Mouse (Mus musculus): Measurements from ENCODE around the gene Tubb4b. TPM values are rescaled to one million over a fixed set of nuclear protein-coding genes. Genes with fewer than 3 reads are reported as not detected.

Gene Tubb4b
- total RNA-seq, 1 experiment: 819 TPM

- Histone ChIP-seq H3K9me3 (ENCODE audit: control insufficient read depth, insufficient read depth, low read depth, low read length) (no peaks in the 10 kb centered on the region), H3K27ac (ENCODE audit: insufficient read depth, low read depth, low read length, poor library complexity, severe bottlenecking) (no peak overlapping the region), H3K36me3 (ENCODE audit: control insufficient read depth, insufficient read depth, low read length, poor library complexity, severe bottlenecking) (no peaks in the 10 kb centered on the region), H3K4me3 (ENCODE audit: insufficient read depth in 1 of 2, low read depth in 1 of 2, low read length in 2 of 2, poor library complexity in 1 of 2, severe bottlenecking in 1 of 2) (no peak overlapping the region), H3K4me1 (ENCODE audit: control insufficient read depth in 2 of 2, insufficient read depth in 2 of 2, low read length in 2 of 2, poor library complexity in 1 of 2) (peaks cover 0 to 7% of the 10 kb centered on the region in 2 experiments; a peak in 1 of 4 replicates), H3K9ac (ENCODE audit: insufficient read depth, low read depth, low read length, poor library complexity, severe bottlenecking) (no peak overlapping the region)
- TF ChIP-seq ZNF384 (IDR thresholded peaks at IDR 0.05; ENCODE audit: low read depth, low read length) (no peak), HCFC1 (IDR thresholded peaks at IDR 0.05; ENCODE audit: borderline replicate concordance, insufficient read depth, low read length) (no peak), MAFK (IDR thresholded peaks at IDR 0.05; ENCODE audit: insufficient read depth, low read depth, low read length) (no peak), CHD2 (IDR thresholded peaks at IDR 0.05; ENCODE audit: low read depth, low read length) (no peak), ZC3H11A (IDR thresholded peaks at IDR 0.05; ENCODE audit: borderline replicate concordance, low read depth, low read length) (no peak)
- DNase-seq (ENCODE audit: low read depth, low spot score): no peak
- in situ Hi-C loops (cut with MboI; ENCODE audit: low sequenced_read_pairs in 2 of 2, unreplicated experiment in 2 of 2): no loop called here
Measured at GRCm38 (mm10) chr2:25174866-25175689, 49.4 kb downstream of the Tubb4b start.

- no peak overlapping the region for H3K4me3 ChIP-seq (ENCODE audit: insufficient read depth in 1 of 2, low read depth in 1 of 2, low read length in 2 of 2, poor library complexity in 1 of 2, severe bottlenecking in 1 of 2)
- no peaks in the 10 kb centered on the region for H3K36me3 ChIP-seq (ENCODE audit: control insufficient read depth, insufficient read depth, low read length, poor library complexity, severe bottlenecking)
- TF ChIP-seq MAFK (IDR thresholded peaks at IDR 0.05; ENCODE audit: insufficient read depth, low read depth, low read length) (no peak), HCFC1 (IDR thresholded peaks at IDR 0.05; ENCODE audit: borderline replicate concordance, insufficient read depth, low read length) (no peak), ZNF384 (IDR thresholded peaks at IDR 0.05; ENCODE audit: low read depth, low read length) (no peak), CHD2 (IDR thresholded peaks at IDR 0.05; ENCODE audit: low read depth, low read length) (no peak), ZC3H11A (IDR thresholded peaks at IDR 0.05; ENCODE audit: borderline replicate concordance, low read depth, low read length) (no peak)
- H3K4me1 ChIP-seq (ENCODE audit: control insufficient read depth in 2 of 2, insufficient read depth in 2 of 2, low read length in 2 of 2, poor library complexity in 1 of 2): peaks cover 2 to 13% of the 10 kb centered on the region in 2 experiments; a peak in 3 of 4 replicates
- no peaks in the 10 kb centered on the region for H3K9me3 ChIP-seq (ENCODE audit: control insufficient read depth, insufficient read depth, low read depth, low read length)
- in situ Hi-C loops (cut with MboI; ENCODE audit: low sequenced_read_pairs in 2 of 2, unreplicated experiment in 2 of 2): no loop called here
- H3K27ac ChIP-seq (ENCODE audit: insufficient read depth, low read depth, low read length, poor library complexity, severe bottlenecking): no peak overlapping the region
- no peak overlapping the region for H3K9ac ChIP-seq (ENCODE audit: insufficient read depth, low read depth, low read length, poor library complexity, severe bottlenecking)
- no peak for DNase-seq (ENCODE audit: low read depth, low spot score)
Measured at GRCm38 (mm10) chr2:25173821-25174220, 50.7 kb downstream of the Tubb4b start.

- TF ChIP-seq ZNF384 (IDR thresholded peaks at IDR 0.05; ENCODE audit: low read depth, low read length): no peak
- TF ChIP-seq ZC3H11A (IDR thresholded peaks at IDR 0.05; ENCODE audit: borderline replicate concordance, low read depth, low read length): no peak
- TF ChIP-seq CHD2 (IDR thresholded peaks at IDR 0.05; ENCODE audit: low read depth, low read length): no peak
- 0 out of 2 replicates have a peak, but pooled peaks have one; percentile 20 for TF ChIP-seq MAFK (IDR thresholded peaks at IDR 0.05; ENCODE audit: insufficient read depth, low read depth, low read length)
- no peak overlapping the region for H3K4me3 ChIP-seq (ENCODE audit: insufficient read depth in 1 of 2, low read depth in 1 of 2, low read length in 2 of 2, poor library complexity in 1 of 2, severe bottlenecking in 1 of 2)
- DNase-seq (ENCODE audit: low read depth, low spot score): no peak
- no peaks in the 10 kb centered on the region for H3K9me3 ChIP-seq (ENCODE audit: control insufficient read depth, insufficient read depth, low read depth, low read length)
- no peaks in the 10 kb centered on the region for H3K36me3 ChIP-seq (ENCODE audit: control insufficient read depth, insufficient read depth, low read length, poor library complexity, severe bottlenecking)
- in situ Hi-C loops (cut with MboI; ENCODE audit: low sequenced_read_pairs in 2 of 2, unreplicated experiment in 2 of 2): no loop called here
- H3K27ac ChIP-seq (ENCODE audit: insufficient read depth, low read depth, low read length, poor library complexity, severe bottlenecking): no peak overlapping the region
- H3K4me1 ChIP-seq (ENCODE audit: control insufficient read depth in 2 of 2, insufficient read depth in 2 of 2, low read length in 2 of 2, poor library complexity in 1 of 2): peaks cover 6 to 19% of the 10 kb centered on the region in 2 experiments; a peak in 3 of 4 replicates
- H3K9ac ChIP-seq (ENCODE audit: insufficient read depth, low read depth, low read length, poor library complexity, severe bottlenecking): no peak overlapping the region
Measured at GRCm38 (mm10) chr2:25172629-25173028, 51.9 kb downstream of the Tubb4b start.

Other genes starting within 250 kb of the Tubb4b start
- gene Mrpl41, start 249.6 kb downstream of the Tubb4b start, total RNA-seq (2012; rRNA removed): 29.2 and 38.3 TPM in 2 replicates
- gene Pnpla7, start 248.7 kb downstream of the Tubb4b start, total RNA-seq (2012; rRNA removed): 20.2 and 29.6 TPM in 2 replicates
- 9.3 and 10.4 TPM in 2 replicates for gene Nsmf, start 170.3 kb downstream of the Tubb4b start, total RNA-seq (2012; rRNA removed)
- not detected in 2 replicates for gene Entpd8, start 144.4 kb downstream of the Tubb4b start, total RNA-seq (2012; rRNA removed)
- gene Noxa1, start 129.6 kb downstream of the Tubb4b start, total RNA-seq (2012; rRNA removed): 0.22 TPM in 1 of 2 replicates, not detected in the other
- gene Nrarp, start 43.9 kb downstream of the Tubb4b start, total RNA-seq (2012; rRNA removed): 1.9 and 2.1 TPM in 2 replicates
- 11.1 and 17.0 TPM in 2 replicates for gene Tor4a, start 27.8 kb downstream of the Tubb4b start, total RNA-seq (2012; rRNA removed)
- 50.9 and 60.9 TPM in 2 replicates for gene Nelfb, start 13.2 kb downstream of the Tubb4b start, total RNA-seq (2012; rRNA removed)
- gene Stpg3, start 10.1 kb downstream of the Tubb4b start, total RNA-seq (2012; rRNA removed): 0.45 and 1.1 TPM in 2 replicates
- gene Fam166a, start 6.0 kb downstream of the Tubb4b start, total RNA-seq (2012; rRNA removed): 0.49 and 0.74 TPM in 2 replicates
- gene Slc34a3, start 9.7 kb upstream of the Tubb4b start, total RNA-seq (2012; rRNA removed): 0.67 and 1.8 TPM in 2 replicates
- gene Rnf224, start 12.1 kb upstream of the Tubb4b start, total RNA-seq (2012; rRNA removed): 0.18 and 0.21 TPM in 2 replicates
- 4.8 and 6.1 TPM in 2 replicates for gene Rnf208, start 17.6 kb upstream of the Tubb4b start, total RNA-seq (2012; rRNA removed)
- 0.58 and 0.63 TPM in 2 replicates for gene Cysrt1, start 17.8 kb upstream of the Tubb4b start, total RNA-seq (2012; rRNA removed)
- 14.5 and 32.9 TPM in 2 replicates for gene AL732309.1, start 22.2 kb upstream of the Tubb4b start, total RNA-seq (2012; rRNA removed)
- 20.2 and 27.8 TPM in 2 replicates for gene Tmem203, start 30.7 kb upstream of the Tubb4b start, total RNA-seq (2012; rRNA removed)
- gene Tprn, start 37.9 kb upstream of the Tubb4b start, total RNA-seq (2012; rRNA removed): 21.6 and 31.4 TPM in 2 replicates
- gene Ssna1, start 47.7 kb upstream of the Tubb4b start, total RNA-seq (2012; rRNA removed): 52.4 and 70.6 TPM in 2 replicates
- gene Anapc2, start 47.8 kb upstream of the Tubb4b start, total RNA-seq (2012; rRNA removed): 25.2 and 30.8 TPM in 2 replicates
- not detected in 2 replicates for gene Tmem210, start 63.4 kb upstream of the Tubb4b start, total RNA-seq (2012; rRNA removed)
- 0.21 TPM in 1 of 2 replicates, not detected in the other for gene Lrrc26, start 65.2 kb upstream of the Tubb4b start, total RNA-seq (2012; rRNA removed)
- gene Grin1, start 94.5 kb upstream of the Tubb4b start, total RNA-seq (2012; rRNA removed): 2.5 and 8.3 TPM in 2 replicates
- 73.0 and 100 TPM in 2 replicates for gene Man1b1, start 107.6 kb upstream of the Tubb4b start, total RNA-seq (2012; rRNA removed)
- gene Dpp7, start 131.7 kb upstream of the Tubb4b start, total RNA-seq (2012; rRNA removed): 60.2 and 141 TPM in 2 replicates
- gene Uap1l1, start 141.0 kb upstream of the Tubb4b start, total RNA-seq (2012; rRNA removed): 18.7 and 22.0 TPM in 2 replicates
- gene Sapcd2, start 147.6 kb upstream of the Tubb4b start, total RNA-seq (2012; rRNA removed): 34.4 and 53.8 TPM in 2 replicates
- gene Entpd2, start 171.2 kb upstream of the Tubb4b start, total RNA-seq (2012; rRNA removed): 0.76 and 2.4 TPM in 2 replicates
- 28.3 and 43.8 TPM in 2 replicates for gene Npdc1, start 174.6 kb upstream of the Tubb4b start, total RNA-seq (2012; rRNA removed)
- gene Fut7, start 198.6 kb upstream of the Tubb4b start, total RNA-seq (2012; rRNA removed): 0.37 TPM in 1 of 2 replicates, not detected in the other
- 12.6 and 21.9 TPM in 2 replicates for gene Abca2, start 204.0 kb upstream of the Tubb4b start, total RNA-seq (2012; rRNA removed)
- 0.32 and 1.5 TPM in 2 replicates for gene Clic3, start 232.1 kb upstream of the Tubb4b start, total RNA-seq (2012; rRNA removed)
- gene Paxx, start 236.4 kb upstream of the Tubb4b start, total RNA-seq (2012; rRNA removed): 4.8 and 7.2 TPM in 2 replicates
- gene Ptgds, start 245.3 kb upstream of the Tubb4b start, total RNA-seq (2012; rRNA removed): 0.98 and 1.3 TPM in 2 replicates